Mouse (Mus musculus) CH12.LX (cell line): Measurements from ENCODE around the gene Emg1. TPM values are rescaled to one million over a fixed set of nuclear protein-coding genes. Genes with fewer than 3 reads are reported as not detected.

Experiments
- DNase-seq: peaks from one replicate; pipeline ENCODE4 v3.0.0-alpha.2; 2013; ENCODE audit errors: extremely low read depth
- H3K27ac ChIP-seq: 2 replicates; pipeline ENCODE4 v1.5.1; 2012; ENCODE audit warnings: low read depth, mild to moderate bottlenecking, control low read depth, moderate library complexity; ENCODE audit not compliant: insufficient read depth
- H3K27me3 ChIP-seq: replicated peaks from 2 replicates; pipeline ENCODE3; 2012; ENCODE audit warnings: inconsistent platforms
- H3K36me3 ChIP-seq, 2 experiments: replicated peaks in 1 of 2; 2 replicates each; pipeline versions ENCODE3 to v1.6.1; 2012; ENCODE audit warnings: inconsistent platforms in 1 of 2, low read length in 1 of 2, mild to moderate bottlenecking in 1 of 2, mixed read lengths in 1 of 2, moderate library complexity in 1 of 2; ENCODE audit not compliant: control insufficient read depth in 1 of 2, insufficient read depth in 1 of 2
- H3K4me1 ChIP-seq, 2 experiments: 2 replicates each; pipeline ENCODE4 v1.6.1; 2012; ENCODE audit warnings: inconsistent platforms in 1 of 2, moderate library complexity in 1 of 2; ENCODE audit not compliant: insufficient read depth in 2 of 2, control insufficient read depth in 1 of 2
- H3K4me2 ChIP-seq: 2 replicates; pipeline ENCODE4 v1.6.1; 2012; ENCODE audit warnings: low read depth, mild to moderate bottlenecking, control low read depth; ENCODE audit not compliant: poor library complexity, insufficient read depth, severe bottlenecking
- H3K4me3 ChIP-seq, 3 experiments: fragments of 150-350 bp in 1 of 3; sonication (generic) in 1 of 3; replicated peaks in 1 of 3; 2 replicates each; pipeline versions ENCODE3 to v1.5.1; 2011 to 2012; ENCODE audit warnings: low read depth in 2 of 3, low read length in 2 of 3, mild to moderate bottlenecking in 2 of 3, moderate library complexity in 2 of 3, control low read depth in 1 of 3, improper control_type of control experiment in 1 of 3, inconsistent platforms in 1 of 3, mixed read lengths in 1 of 3; ENCODE audit not compliant: poor library complexity in 1 of 3
- H3K79me2 ChIP-seq: replicated peaks from 2 replicates; pipeline ENCODE4 v1.6.1; 2012; ENCODE audit warnings: mild to moderate bottlenecking, moderate library complexity; ENCODE audit not compliant: control insufficient read depth, poor library complexity, insufficient read depth, severe bottlenecking; ENCODE audit errors: extremely low read depth
- H3K9ac ChIP-seq: 2 replicates; pipeline ENCODE4 v1.6.1; 2012; ENCODE audit warnings: low read depth, mild to moderate bottlenecking, control low read depth, moderate library complexity; ENCODE audit not compliant: insufficient read depth
- H3K9me3 ChIP-seq: replicated peaks from 2 replicates; pipeline ENCODE3; 2012; ENCODE audit warnings: low read length, inconsistent platforms, mixed read lengths
- BHLHE40 ChIP-seq: IDR thresholded peaks from 2 replicates; pipeline ENCODE4 v1.6.1; 2011; ENCODE audit warnings: mild to moderate bottlenecking, low read depth, low read length, improper control_type of control experiment
- CHD1 ChIP-seq: IDR thresholded peaks from 2 replicates; pipeline ENCODE4 v1.6.1; 2012; ENCODE audit warnings: low read depth, low read length, improper control_type of control experiment, inconsistent platforms
- CHD2 ChIP-seq: IDR thresholded peaks from 2 replicates; pipeline ENCODE4 v1.6.1; 2011; ENCODE audit warnings: low read length, improper control_type of control experiment
- CTCF ChIP-seq, 2 experiments: IDR thresholded peaks in 1 of 2; conservative IDR thresholded peaks in 1 of 2; 2 replicates each; pipeline ENCODE4 v1.5.1; 2011 to 2012; ENCODE audit warnings: low read depth in 2 of 2, low read length in 2 of 2, improper control_type of control experiment in 1 of 2, inconsistent platforms in 1 of 2, mild to moderate bottlenecking in 1 of 2, moderate library complexity in 1 of 2
- E2F4 ChIP-seq: IDR thresholded peaks from 2 replicates; pipeline ENCODE4 v1.6.1; 2011; ENCODE audit warnings: low read depth, low read length, improper control_type of control experiment; ENCODE audit not compliant: insufficient replicate concordance
- EP300 ChIP-seq: IDR thresholded peaks from 2 replicates; pipeline ENCODE4 v1.6.1; 2011; ENCODE audit warnings: low read length, improper control_type of control experiment
- ETS1 ChIP-seq: conservative IDR thresholded peaks from 2 replicates; pipeline ENCODE4 v1.6.1; 2012; ENCODE audit warnings: low read depth, mild to moderate bottlenecking, inconsistent platforms, low read length, improper control_type of control experiment, moderate library complexity
- GABPA ChIP-seq: IDR thresholded peaks from 2 replicates; pipeline ENCODE4 v1.6.1; 2012; ENCODE audit warnings: low read depth, low read length, improper control_type of control experiment, inconsistent platforms; ENCODE audit not compliant: insufficient replicate concordance
- HCFC1 ChIP-seq: IDR thresholded peaks from 2 replicates; pipeline ENCODE4 v1.6.1; 2012; ENCODE audit warnings: low read depth, mild to moderate bottlenecking, inconsistent platforms, low read length, improper control_type of control experiment
- IRF4 ChIP-seq: IDR thresholded peaks from 2 replicates; pipeline ENCODE4 v1.6.1; 2014; ENCODE audit warnings: low read depth, mild to moderate bottlenecking, inconsistent platforms, low read length, improper control_type of control experiment
- JUN ChIP-seq: IDR thresholded peaks from 2 replicates; pipeline ENCODE4 v1.6.1; 2011; ENCODE audit warnings: low read depth, mild to moderate bottlenecking, low read length, improper control_type of control experiment, moderate library complexity; ENCODE audit not compliant: insufficient read depth
- MAFK ChIP-seq: IDR thresholded peaks from 2 replicates; pipeline ENCODE4 v1.6.1; 2011; ENCODE audit warnings: low read length, improper control_type of control experiment; ENCODE audit not compliant: insufficient replicate concordance
- MAX ChIP-seq: IDR thresholded peaks from 2 replicates; pipeline ENCODE4 v1.6.1; 2011; ENCODE audit warnings: low read length, improper control_type of control experiment
- MAZ ChIP-seq: IDR thresholded peaks from 2 replicates; pipeline ENCODE4 v1.6.1; 2012; ENCODE audit warnings: low read depth, mild to moderate bottlenecking, inconsistent platforms, low read length, improper control_type of control experiment, moderate library complexity
- MEF2A ChIP-seq: IDR thresholded peaks from 2 replicates; pipeline ENCODE4 v1.6.1; 2014; ENCODE audit warnings: low read depth, mild to moderate bottlenecking, inconsistent platforms, low read length, improper control_type of control experiment, borderline replicate concordance
- MXI1 ChIP-seq: IDR thresholded peaks from 2 replicates; pipeline ENCODE4 v1.6.1; 2011; ENCODE audit warnings: mild to moderate bottlenecking, low read depth, low read length, improper control_type of control experiment
- MYC ChIP-seq: IDR thresholded peaks from 2 replicates; pipeline ENCODE4 v1.6.1; 2011; ENCODE audit warnings: low read depth, mild to moderate bottlenecking, improper control_type of control experiment, low read length
- NELFE ChIP-seq: IDR thresholded peaks from 2 replicates; pipeline ENCODE4 v1.6.1; 2011; ENCODE audit warnings: low read depth, low read length, improper control_type of control experiment
- NRF1 ChIP-seq: IDR thresholded peaks from 2 replicates; pipeline ENCODE4 v1.6.1; 2014; ENCODE audit warnings: low read depth, mild to moderate bottlenecking, inconsistent platforms, low read length, improper control_type of control experiment, moderate library complexity
- PAX5 ChIP-seq: IDR thresholded peaks from 2 replicates; pipeline ENCODE4 v1.6.1; 2012; ENCODE audit warnings: low read length, inconsistent platforms, mixed read lengths
- POLR2A ChIP-seq: IDR thresholded peaks from 2 replicates; pipeline ENCODE4 v1.6.1; 2011; ENCODE audit warnings: low read depth, mild to moderate bottlenecking, improper control_type of control experiment, low read length
- RAD21 ChIP-seq: IDR thresholded peaks from 2 replicates; pipeline ENCODE4 v1.6.1; 2011; ENCODE audit warnings: low read depth, mild to moderate bottlenecking, low read length, improper control_type of control experiment, moderate library complexity
- RCOR1 ChIP-seq: conservative IDR thresholded peaks from 2 replicates; pipeline ENCODE4 v1.6.1; 2012; ENCODE audit warnings: low read depth, mild to moderate bottlenecking, inconsistent platforms, low read length, improper control_type of control experiment
- SIN3A ChIP-seq: IDR thresholded peaks from 2 replicates; pipeline ENCODE4 v1.6.1; 2012; ENCODE audit warnings: low read length, improper control_type of control experiment, inconsistent platforms
- SMC3 ChIP-seq: IDR thresholded peaks from 2 replicates; pipeline ENCODE4 v1.6.1; 2011; ENCODE audit warnings: low read depth, low read length, improper control_type of control experiment
- TBP ChIP-seq: conservative IDR thresholded peaks from 2 replicates; pipeline ENCODE4 v1.6.1; 2011; ENCODE audit warnings: low read depth, low read length, improper control_type of control experiment
- TCF12 ChIP-seq: IDR thresholded peaks from 2 replicates; pipeline ENCODE4 v1.6.1; 2014; ENCODE audit warnings: low read depth, mild to moderate bottlenecking, inconsistent platforms, low read length, improper control_type of control experiment
- USF1 ChIP-seq: IDR thresholded peaks from 2 replicates; pipeline ENCODE4 v1.6.1; 2014; ENCODE audit warnings: low read depth, mild to moderate bottlenecking, inconsistent platforms, low read length, improper control_type of control experiment
- USF2 ChIP-seq: conservative IDR thresholded peaks from 2 replicates; pipeline ENCODE4 v1.6.1; 2011; ENCODE audit warnings: low read depth, low read length, improper control_type of control experiment
- ZMIZ1 ChIP-seq: IDR thresholded peaks from 2 replicates; pipeline ENCODE4 v1.6.1; 2012; ENCODE audit warnings: low read depth, mild to moderate bottlenecking, inconsistent platforms, low read length, improper control_type of control experiment
- ZNF384 ChIP-seq: IDR thresholded peaks from 2 replicates; pipeline ENCODE4 v1.6.1; 2012; ENCODE audit warnings: low read depth, low read length, improper control_type of control experiment, inconsistent platforms
- dilution Hi-C: fragments of 300-500 bp; cut with MboI; formaldehyde crosslinking; loops from 2 replicates; pipeline ENCODE4 v1.14.3; 2020; ENCODE audit warnings: low sequenced_read_pairs; ENCODE audit not compliant: extremely low pct_unique_long_range_greater_than_20kb, extremely low pct_ligation_motif_present
- in situ Hi-C: fragments of 300-500 bp; cut with MboI; formaldehyde crosslinking; loops from 3 replicates; pipeline ENCODE4 v1.14.3; 2019; ENCODE audit warnings: low sequenced_read_pairs, low pct_ligation_motif_present, low pct_unique_long_range_greater_than_20kb, mixed read lengths
- polyA plus RNA-seq: library from polyadenylated mRNA; unstranded; fragments of >175 nt; gene quantifications from 2 replicates; pipeline ENCODE4 v1.2.1, GENCODE M21; 2012; ENCODE audit warnings: low read depth; ENCODE audit not compliant: insufficient read length
- total RNA-seq, 2 experiments: library from RNA; depleted of rRNA; stranded (reverse); fragments of 300-350 nt in 1 of 2; fragments of >200 nt in 1 of 2; gene quantifications; 2 replicates each; pipeline ENCODE4 v1.2.3; 2012 to 2014

The Emg1 gene
- total and polyA plus RNA-seq, 3 experiments = 301 to 481 (median 352) TPM

DNA sequence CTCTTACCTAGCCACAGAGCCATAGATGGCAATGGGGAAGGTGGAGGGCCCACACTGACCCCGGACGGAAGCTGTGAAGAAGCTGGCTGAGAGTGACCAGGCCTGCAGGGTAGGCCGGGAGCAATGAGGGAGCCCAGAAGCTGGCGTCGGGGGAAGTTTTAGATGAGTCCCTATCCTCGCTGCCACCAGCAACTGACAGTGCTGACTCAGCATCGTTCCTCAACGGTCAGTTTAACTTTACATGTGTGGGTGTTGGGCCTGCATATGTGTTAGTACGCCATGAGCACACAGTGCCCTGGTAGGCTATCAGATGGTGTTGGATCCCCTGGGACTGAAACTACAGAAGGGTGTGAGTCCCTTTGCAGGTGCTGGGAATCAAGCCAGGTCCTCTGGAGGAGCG lies 12.5 kb upstream of the Emg1 start:
- H3K27me3 ChIP-seq = no peaks in the 10 kb centered on the region
- peaks cover 56 to 87% of the 10 kb centered on the region in 2 experiments for H3K4me1 ChIP-seq
- dilution Hi-C loops = no loop called here
- no peak overlapping the region for H3K4me2 ChIP-seq
- H3K79me2 ChIP-seq = peaks cover 18% of the 10 kb centered on the region
- no peak for DNase-seq
- peak overlapping the region in 1 of 3 experiments; percentile 17 for H3K4me3 ChIP-seq
- H3K27ac ChIP-seq = peak overlapping the region; percentile 94
- TF ChIP-seq MXI1 = no peak
- no peak for TF ChIP-seq ZNF384
- TF ChIP-seq MAFK = peak; percentile 94
- TF ChIP-seq TBP = no peak
- TF ChIP-seq IRF4 = no peak
- TF ChIP-seq SMC3 = no peak
- in situ Hi-C loops = no loop called here
- H3K9ac ChIP-seq = no peak overlapping the region
- H3K9me3 ChIP-seq = no peaks in the 10 kb centered on the region
- peaks cover 67 to 87% of the 10 kb centered on the region in 2 experiments for H3K36me3 ChIP-seq

DNA sequence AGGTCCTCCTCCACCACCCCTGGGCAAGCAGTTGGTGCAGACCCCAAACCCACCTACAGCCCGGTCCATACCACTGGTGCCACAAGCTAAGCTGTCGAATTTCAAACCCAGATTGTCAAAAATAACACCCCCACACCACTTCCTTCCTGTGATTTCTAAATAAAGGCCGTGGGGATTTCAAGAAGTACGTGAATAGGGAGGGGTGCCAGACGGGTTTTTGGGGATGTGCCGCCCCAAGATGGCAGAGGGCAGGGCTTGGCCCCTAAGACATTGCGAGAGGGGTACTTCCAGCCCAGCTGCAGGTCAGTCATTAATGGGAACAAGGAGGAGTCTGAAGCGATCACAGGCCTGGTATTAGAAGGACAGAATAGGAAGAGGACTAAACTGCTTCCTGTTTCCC lies 11.6 kb upstream of the Emg1 start:
- Histone ChIP-seq H3K36me3 (peaks cover 61 to 87% of the 10 kb centered on the region in 2 experiments), H3K4me3 (peak overlapping the region in 1 of 3 experiments; percentile 19)

More for the DNA sequence above, 11.6 kb upstream of the Emg1 start:
- H3K27ac ChIP-seq = peak overlapping the region; percentile 94
- dilution Hi-C loops = no loop called here
- H3K79me2 ChIP-seq = peaks cover 8% of the 10 kb centered on the region; the same call in 1 of the 2 replicates
- no peaks in the 10 kb centered on the region for H3K27me3 ChIP-seq
- peaks cover 50 to 86% of the 10 kb centered on the region in 2 experiments for H3K4me1 ChIP-seq
- in situ Hi-C loops = no loop called here
- peak overlapping the region; percentile 25; the same call in 1 of the 2 replicates for H3K9ac ChIP-seq
- peak; percentile 61 for DNase-seq
- 0 out of 2 replicates have a peak, but pooled peaks have one; percentile 29 for TF ChIP-seq CHD2
- no peak for TF ChIP-seq GABPA
- TF ChIP-seq MAZ = peak; percentile 65; the same call in 1 of the 2 replicates
- TF ChIP-seq MAX = no peak
- peak; percentile 43 for TF ChIP-seq EP300
- 0 out of 2 replicates have a peak, but pooled peaks have one; percentile 26 for TF ChIP-seq IRF4
- TF ChIP-seq HCFC1 = no peak
- peak; percentile 58 for TF ChIP-seq BHLHE40
- TF ChIP-seq USF1 = no peak
- peak; percentile 96 for TF ChIP-seq MEF2A
- TF ChIP-seq NRF1 = no peak
- TF ChIP-seq TBP = no peak
- TF ChIP-seq NELFE = no peak
- 0 out of 2 replicates have a peak, but pooled peaks have one; percentile 1 for TF ChIP-seq CHD1
- TF ChIP-seq MYC = 0 out of 2 replicates have a peak, but pooled peaks have one; percentile 13
- no peak for TF ChIP-seq USF2
- TF ChIP-seq RCOR1 = no peak
- TF ChIP-seq POLR2A = peak; percentile 16; the same call in 1 of the 2 replicates
- TF ChIP-seq PAX5 = no peak
- no peak for TF ChIP-seq CTCF (conservative IDR thresholded peaks at IDR 0.05 in 1 of 2, IDR thresholded peaks at IDR 0.05 in 1 of 2; ENCODE audit: low read depth in 2 of 2, low read length in 2 of 2)
- TF ChIP-seq ZMIZ1 = no peak
- TF ChIP-seq RAD21 = no peak
- peak; percentile 57 for TF ChIP-seq ETS1
- 0 out of 2 replicates have a peak, but pooled peaks have one; percentile 45 for TF ChIP-seq SIN3A
- TF ChIP-seq JUN = no peak
- TF ChIP-seq MAFK = no peak
- peak; percentile 45; the same call in 1 of the 2 replicates for TF ChIP-seq TCF12
- no peak for TF ChIP-seq E2F4
- H3K4me2 ChIP-seq = peak overlapping the region; percentile 48
- no peaks in the 10 kb centered on the region for H3K9me3 ChIP-seq
